Mouse (Mus musculus) erythroblast, embryonic 14.5 days (primary cell): ENCODE measurements around the gene Sirpa.

Experiments used
- GATA1 ChIP-seq: IDR thresholded peaks from 2 replicates; pipeline ENCODE4 v1.6.1; 2012; ENCODE audit warnings: low read length, inconsistent platforms, mixed read lengths
- TAL1 ChIP-seq: IDR thresholded peaks from 3 replicates; pipeline ENCODE4 v1.6.1; 2012; ENCODE audit warnings: low read length, inconsistent platforms, mixed read lengths

DNA sequence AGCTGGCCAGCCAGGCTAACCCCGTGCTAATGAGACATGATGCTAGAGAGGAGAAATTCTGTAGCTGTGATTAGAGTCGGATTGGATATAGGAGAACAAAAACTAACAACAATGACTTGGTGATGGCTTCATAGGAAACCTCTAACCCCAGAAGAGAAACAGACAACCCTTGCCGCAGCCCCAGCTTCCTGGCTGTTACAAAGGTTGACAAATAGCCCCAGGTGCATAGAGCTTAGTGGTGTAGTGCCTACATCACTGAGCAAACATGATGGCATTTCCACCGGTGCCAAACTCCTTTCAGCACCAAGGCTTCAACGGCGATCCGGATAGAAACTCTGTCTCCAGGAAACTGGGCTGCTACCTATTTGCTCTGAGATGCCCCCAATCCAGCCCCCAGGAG lies 47.0 kb upstream of the Sirpa start:
- TF ChIP-seq GATA1, result no peak
- TF ChIP-seq TAL1, result no peak
